12 mouse cellular contexts compared by ENCODE assay signal in genomic region chr1:193255032-193255431, GRCm38 (mm10). TPM values are rescaled to one million over a fixed set of nuclear protein-coding genes. Genes with fewer than 3 reads are reported as not detected.
"Had no signal": no experiment of that assay in that cellular context is flagged by ENCODE, and none has a peak within 500 bp of the region (broad histone marks: within the 10 kb centered on the region; RNA-seq: fewer than 3 reads in every experiment).

No protein-coding gene starts in this region.

- H3K9me3 ChIP-seq: heart, embryonic 15.5 days; hindbrain, embryonic 13.5 days; hindbrain, embryonic 15.5 days; kidney, embryonic 15.5 days; limb, embryonic 13.5 days; limb, embryonic 15.5 days; liver, embryonic 12.5 days had no signal

- H3K27ac ChIP-seq: heart, embryonic 15.5 days; hindbrain, embryonic 13.5 days; hindbrain, embryonic 15.5 days; hindbrain, postnatal 0 days; kidney, embryonic 15.5 days; kidney, postnatal 0 days; limb, embryonic 13.5 days; limb, embryonic 15.5 days; liver, embryonic 12.5 days had no signal

- H3K27me3 ChIP-seq: heart, embryonic 15.5 days; hindbrain, embryonic 13.5 days; hindbrain, embryonic 15.5 days; kidney, embryonic 15.5 days; limb, embryonic 13.5 days; limb, embryonic 15.5 days; liver, embryonic 12.5 days had no signal

- H3K36me3 ChIP-seq: heart, embryonic 15.5 days; hindbrain, embryonic 13.5 days; hindbrain, embryonic 15.5 days; kidney, embryonic 15.5 days; limb, embryonic 13.5 days; limb, embryonic 15.5 days; liver, embryonic 12.5 days had no signal

- H3K4me3 ChIP-seq: heart, embryonic 15.5 days; hindbrain, embryonic 13.5 days; hindbrain, embryonic 15.5 days; kidney, embryonic 15.5 days; limb, embryonic 13.5 days; limb, embryonic 15.5 days; liver, embryonic 12.5 days had no signal

- H3K4me1 ChIP-seq: hindbrain, embryonic 13.5 days; liver, embryonic 12.5 days had no signal

- H3K4me2 ChIP-seq: heart, embryonic 11.5 days; heart, embryonic 15.5 days; hindbrain, embryonic 13.5 days; hindbrain, embryonic 15.5 days; kidney, embryonic 15.5 days; limb, embryonic 13.5 days; limb, embryonic 15.5 days; liver, embryonic 12.5 days had no signal

- H3K9ac ChIP-seq: forebrain, postnatal 0 days; heart, embryonic 15.5 days; hindbrain, embryonic 13.5 days; hindbrain, embryonic 15.5 days; kidney, embryonic 15.5 days; limb, embryonic 13.5 days; limb, embryonic 15.5 days; liver, embryonic 12.5 days had no signal

RNA-seq across cellular contexts. Expression of gene Hsd11b1, which starts 8.8 kb away (rescaled TPM):
- polyA plus RNA-seq: hindbrain, embryonic 11.5 days; hindbrain, embryonic 13.5 days had no signal
